Mouse (Mus musculus) ovary, postnatal 10 days (tissue): ENCODE results near the gene Acss1.

Experiments
- DNase-seq: peaks from one replicate; pipeline ENCODE4 v3.0.0; 2022; ENCODE audit warnings: low spot score

Gene Acss1

DNA sequence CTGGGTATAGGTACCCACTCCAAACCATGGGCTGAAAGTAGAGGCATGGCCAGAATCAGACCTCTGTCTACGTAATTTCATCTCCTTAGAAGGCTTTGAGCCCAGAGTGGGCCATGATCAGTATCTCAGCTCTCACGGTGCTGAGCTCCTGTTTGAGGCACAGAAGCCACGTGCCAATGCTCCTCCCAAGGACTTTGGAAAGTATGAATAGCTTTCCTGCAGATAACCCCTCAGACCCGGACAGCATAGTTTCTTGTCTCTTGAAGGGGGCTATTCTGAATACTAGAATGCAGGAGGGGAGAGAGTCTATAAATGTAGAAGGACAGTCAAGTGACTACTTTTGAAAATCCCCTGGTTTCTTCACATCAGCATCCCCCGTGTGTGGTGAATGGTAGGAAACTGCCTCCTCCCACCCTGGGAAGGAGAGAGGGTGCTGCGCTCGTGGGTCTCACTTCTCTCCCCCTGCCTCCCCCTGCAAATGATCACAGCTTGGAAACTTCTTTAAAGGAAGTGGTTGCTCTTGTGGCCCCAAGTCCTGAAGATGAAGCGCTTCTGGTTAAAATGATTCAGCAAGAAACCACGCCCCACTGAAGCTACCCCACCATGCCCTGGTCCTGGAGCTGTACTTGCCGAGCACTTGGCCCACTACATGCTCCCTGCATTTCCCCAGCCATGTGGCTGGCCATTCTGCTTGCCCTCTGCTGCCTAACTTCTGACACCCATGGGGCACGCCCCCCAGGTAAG is 98.3 kb downstream of the Acss1 start, which contains the start of gene Cst7:
Gene Cst7 (plus strand): TSS at position 569 of the 744 bp plus-strand sequence.
- no peak for DNase-seq
